Mouse (Mus musculus) MEL (cell line): Measurements from ENCODE around the gene A3galt2. TPM values are rescaled to one million over a fixed set of nuclear protein-coding genes. Genes with fewer than 3 reads are reported as not detected.

Experiments
- DNase-seq: peaks from one replicate; pipeline ENCODE4 v3.0.0; 2011; ENCODE audit warnings: low read depth, low spot score
- H3K27ac ChIP-seq: 2 replicates; pipeline ENCODE4 v1.5.1; 2012; ENCODE audit warnings: low read depth, mild to moderate bottlenecking, control low read depth, low read length, moderate library complexity; ENCODE audit not compliant: control insufficient read depth
- H3K27me3 ChIP-seq, 2 experiments: fragments of 150-350 bp in 1 of 2; sonication (generic) in 1 of 2; 2 replicates each; pipeline ENCODE4 v1.6.1; 2012; ENCODE audit warnings: low read length in 2 of 2, mild to moderate bottlenecking in 2 of 2, improper control_type of control experiment in 1 of 2, moderate library complexity in 1 of 2; ENCODE audit not compliant: insufficient read depth in 2 of 2, control insufficient read depth in 1 of 2
- H3K36me3 ChIP-seq, 2 experiments: 2 replicates each; pipeline ENCODE4 v1.6.1; 2012 to 2014; ENCODE audit warnings: low read length in 2 of 2, improper control_type of control experiment in 1 of 2, inconsistent platforms in 1 of 2, mild to moderate bottlenecking in 1 of 2; ENCODE audit not compliant: insufficient read depth in 2 of 2, control insufficient read depth in 1 of 2
- H3K4me1 ChIP-seq, 2 experiments: fragments of 150-350 bp in 1 of 2; sonication (generic) in 1 of 2; 2 replicates each; pipeline ENCODE4 v1.6.1; 2012; ENCODE audit warnings: low read length in 2 of 2, improper control_type of control experiment in 1 of 2, mild to moderate bottlenecking in 1 of 2; ENCODE audit not compliant: insufficient read depth in 2 of 2, control insufficient read depth in 1 of 2
- H3K4me3 ChIP-seq, 2 experiments: fragments of 150-350 bp in 1 of 2; sonication (generic) in 1 of 2; 2 replicates each; pipeline ENCODE4 v1.5.1; 2012; ENCODE audit warnings: low read depth in 2 of 2, low read length in 2 of 2, mild to moderate bottlenecking in 2 of 2, moderate library complexity in 2 of 2, control low read depth in 1 of 2, improper control_type of control experiment in 1 of 2; ENCODE audit not compliant: control insufficient read depth in 1 of 2, insufficient read depth in 1 of 2
- H3K79me2 ChIP-seq: 2 replicates; pipeline ENCODE4 v1.6.1; 2012; ENCODE audit warnings: mild to moderate bottlenecking, low read length, moderate library complexity; ENCODE audit not compliant: control insufficient read depth, poor library complexity, insufficient read depth
- H3K9ac ChIP-seq: 2 replicates; pipeline ENCODE4 v1.6.1; 2012; ENCODE audit warnings: low read depth, mild to moderate bottlenecking, control low read depth, low read length, moderate library complexity; ENCODE audit not compliant: control insufficient read depth, poor library complexity, severe bottlenecking
- H3K9me3 ChIP-seq: fragments of 150-350 bp; sonication (generic); replicated peaks from 2 replicates; pipeline ENCODE4 v1.6.1; 2012; ENCODE audit warnings: mild to moderate bottlenecking, low read length, improper control_type of control experiment, moderate library complexity; ENCODE audit not compliant: insufficient read depth
- CHD2 ChIP-seq: IDR thresholded peaks from 2 replicates; pipeline ENCODE4 v1.6.1; 2011; ENCODE audit warnings: low read length, improper control_type of control experiment
- ELF1 ChIP-seq: IDR thresholded peaks from 2 replicates; pipeline ENCODE4 v1.6.1; 2014; ENCODE audit warnings: low read depth, mild to moderate bottlenecking, inconsistent platforms, low read length, improper control_type of control experiment, moderate library complexity
- ETS1 ChIP-seq: IDR thresholded peaks from 2 replicates; pipeline ENCODE4 v1.6.1; 2012; ENCODE audit warnings: low read depth, mild to moderate bottlenecking, inconsistent platforms, low read length, improper control_type of control experiment, moderate library complexity
- GABPA ChIP-seq: IDR thresholded peaks from 2 replicates; pipeline ENCODE4 v1.6.1; 2012; ENCODE audit warnings: low read depth, mild to moderate bottlenecking, inconsistent platforms, low read length, improper control_type of control experiment, moderate library complexity
- HCFC1 ChIP-seq: IDR thresholded peaks from 2 replicates; pipeline ENCODE4 v1.6.1; 2012; ENCODE audit warnings: low read depth, mild to moderate bottlenecking, inconsistent platforms, low read length, improper control_type of control experiment, moderate library complexity
- MAFK ChIP-seq: IDR thresholded peaks from 2 replicates; pipeline ENCODE4 v1.6.1; 2011; ENCODE audit warnings: low read depth, mild to moderate bottlenecking, low read length, improper control_type of control experiment, borderline replicate concordance
- MAX ChIP-seq: IDR thresholded peaks from 2 replicates; pipeline ENCODE4 v1.6.1; 2011; ENCODE audit warnings: low read length, improper control_type of control experiment
- MYB ChIP-seq: IDR thresholded peaks from 2 replicates; pipeline ENCODE4 v1.6.1; 2011; ENCODE audit warnings: mild to moderate bottlenecking, low read depth, low read length, improper control_type of control experiment
- NELFE ChIP-seq: IDR thresholded peaks from 2 replicates; pipeline ENCODE4 v1.6.1; 2011; ENCODE audit warnings: low read depth, low read length, improper control_type of control experiment
- NRF1 ChIP-seq: IDR thresholded peaks from 2 replicates; pipeline ENCODE4 v1.6.1; 2014; ENCODE audit warnings: low read depth, mild to moderate bottlenecking, inconsistent platforms, low read length, improper control_type of control experiment, moderate library complexity; ENCODE audit not compliant: poor library complexity, insufficient read depth, severe bottlenecking
- POLR2A ChIP-seq, 2 experiments: IDR thresholded peaks; 2 replicates each; pipeline ENCODE4 v1.6.1; 2011 to 2012; ENCODE audit warnings: low read length in 2 of 2, mild to moderate bottlenecking in 2 of 2, control low read depth in 1 of 2, improper control_type of control experiment in 1 of 2, low read depth in 1 of 2, moderate library complexity in 1 of 2; ENCODE audit not compliant: control insufficient read depth in 1 of 2, insufficient read depth in 1 of 2, poor library complexity in 1 of 2
- POLR2AphosphoS5 ChIP-seq: IDR thresholded peaks from 2 replicates; pipeline ENCODE4 v1.6.1; 2012; ENCODE audit warnings: low read depth, borderline replicate concordance, mild to moderate bottlenecking, inconsistent platforms, low read length, moderate library complexity, mixed read lengths
- RAD21 ChIP-seq: IDR thresholded peaks from 2 replicates; pipeline ENCODE4 v1.6.1; 2011; ENCODE audit warnings: mild to moderate bottlenecking, low read depth, low read length, improper control_type of control experiment
- RCOR1 ChIP-seq: IDR thresholded peaks from 2 replicates; pipeline ENCODE4 v1.6.1; 2012; ENCODE audit warnings: low read depth, mild to moderate bottlenecking, inconsistent platforms, low read length, improper control_type of control experiment
- SMC3 ChIP-seq: IDR thresholded peaks from 2 replicates; pipeline ENCODE4 v1.6.1; 2011; ENCODE audit warnings: low read depth, low read length, improper control_type of control experiment
- TCF12 ChIP-seq: IDR thresholded peaks from 2 replicates; pipeline ENCODE4 v1.6.1; 2014; ENCODE audit warnings: low read depth, mild to moderate bottlenecking, inconsistent platforms, low read length, improper control_type of control experiment, moderate library complexity
- UBTF ChIP-seq: IDR thresholded peaks from 2 replicates; pipeline ENCODE4 v1.6.1; 2012; ENCODE audit warnings: low read depth, mild to moderate bottlenecking, inconsistent platforms, low read length, improper control_type of control experiment, moderate library complexity, borderline replicate concordance; ENCODE audit not compliant: insufficient read depth
- ZC3H11A ChIP-seq: IDR thresholded peaks from 2 replicates; pipeline ENCODE4 v1.6.1; 2012; ENCODE audit warnings: low read depth, mild to moderate bottlenecking, inconsistent platforms, low read length, improper control_type of control experiment
- ZMIZ1 ChIP-seq: IDR thresholded peaks from 2 replicates; pipeline ENCODE4 v1.6.1; 2012; ENCODE audit warnings: low read depth, mild to moderate bottlenecking, inconsistent platforms, low read length, improper control_type of control experiment, moderate library complexity
- ZNF384 ChIP-seq: IDR thresholded peaks from 2 replicates; pipeline ENCODE4 v1.6.1; 2012; ENCODE audit warnings: low read depth, mild to moderate bottlenecking, inconsistent platforms, low read length, improper control_type of control experiment
- polyA plus RNA-seq, 2 experiments: library from polyadenylated mRNA; stranded (reverse) in 1 of 2; unstranded in 1 of 2; fragments of >175 nt in 1 of 2; fragments of >200 nt in 1 of 2; gene quantifications; 2 replicates each; pipeline versions ENCODE4 v1.2.1 to v1.2.4; 2012; ENCODE audit warnings: low replicate concordance in 2 of 2, low read depth in 1 of 2; ENCODE audit not compliant: insufficient read length in 2 of 2, insufficient read depth in 1 of 2, missing spikeins in 1 of 2
- total RNA-seq: library from RNA; depleted of rRNA; stranded (reverse); fragments of 300-350 nt; gene quantifications from 2 replicates; pipeline ENCODE4 v1.2.3, GENCODE M21; 2012

The A3galt2 gene
- total and polyA plus RNA-seq, 3 experiments = 0.06 TPM; not detected in 2

- Histone ChIP-seq H3K9ac (no peak overlapping the region), H3K27me3 (no peaks in the 10 kb centered on the region), H3K79me2 (peaks cover 5% of the 10 kb centered on the region; the same call in 1 of the 2 replicates), H3K36me3 (peaks cover 0 to 21% of the 10 kb centered on the region in 2 experiments; a peak in 2 of 4 replicates), H3K4me1 (peaks cover 2 to 20% of the 10 kb centered on the region in 2 experiments), H3K27ac (no peak overlapping the region), H3K4me3 (no peak overlapping the region), H3K9me3 (no peaks in the 10 kb centered on the region)
- no peak for DNase-seq
- no peak for TF ChIP-seq POLR2A (IDR thresholded peaks at IDR 0.05; ENCODE audit: control insufficient read depth in 1 of 2, insufficient read depth in 1 of 2, low read depth in 1 of 2, low read length in 2 of 2, poor library complexity in 1 of 2)
- no peak for TF ChIP-seq UBTF
- no peak for TF ChIP-seq RCOR1
- TF ChIP-seq NRF1 = no peak
- TF ChIP-seq ELF1 = no peak
Measured at GRCm38 (mm10) chr4:128715241-128716204, 39.6 kb upstream of the A3galt2 start.

- H3K9ac ChIP-seq = no peak overlapping the region
- no peaks in the 10 kb centered on the region for H3K27me3 ChIP-seq
- TF ChIP-seq MAX (no peak), ETS1 (no peak), ZNF384 (no peak), CHD2 (no peak), NELFE (no peak), POLR2AphosphoS5 (no peak), MYB (no peak), RAD21 (no peak), GABPA (no peak), ZMIZ1 (no peak), TCF12 (no peak), SMC3 (no peak), MAFK (no peak), HCFC1 (no peak), NRF1 (no peak), ZC3H11A (no peak), ELF1 (no peak)
- peaks cover 6 to 24% of the 10 kb centered on the region in 2 experiments for H3K4me1 ChIP-seq
- H3K36me3 ChIP-seq = peaks cover 0 to 25% of the 10 kb centered on the region in 2 experiments; a peak in 2 of 4 replicates
- no peaks in the 10 kb centered on the region for H3K9me3 ChIP-seq
- no peak overlapping the region for H3K4me3 ChIP-seq
- H3K27ac ChIP-seq = no peak overlapping the region
- H3K79me2 ChIP-seq = peaks cover 5% of the 10 kb centered on the region; the same call in 1 of the 2 replicates
- no peak for DNase-seq
Measured at GRCm38 (mm10) chr4:128716279-128716678, 38.9 kb upstream of the A3galt2 start.
